Comparison of ENCODE assay signal across 12 mouse cellular contexts in genomic region chr11:63898509-63899168, GRCm38 (mm10). TPM values are rescaled to one million over a fixed set of nuclear protein-coding genes. Genes with fewer than 3 reads are reported as not detected.
DNase-seq lines count a peak whose midpoint lies in the region; ATAC-seq and TF ChIP-seq lines count a peak whose summit lies in the region.
"Had no signal": no experiment of that assay in that cellular context is flagged by ENCODE, and none has a peak within 500 bp of the region (broad histone marks: within the 10 kb centered on the region; RNA-seq: fewer than 3 reads in every experiment).

No protein-coding gene starts in this region.

- H3K4me2 ChIP-seq in hindbrain, embryonic 11.5 days (replicated peaks; ENCODE audit: low read depth, low read length) = no peak overlapping the region
- H3K4me2 ChIP-seq in midbrain, embryonic 13.5 days (replicated peaks) = no peak overlapping the region
- H3K4me2 ChIP-seq: heart, embryonic 15.5 days; limb, embryonic 15.5 days had no signal

- H3K27me3 ChIP-seq in hindbrain, embryonic 11.5 days (ENCODE audit: control insufficient read depth, insufficient read depth, low read length) = no peaks in the 10 kb centered on the region
- 0 out of 2 replicates have a peak, but pooled peaks cover 4% of the 10 kb centered on the region for H3K27me3 ChIP-seq in midbrain, embryonic 13.5 days
- H3K27me3 ChIP-seq in cerebellum, adult 2 months (ENCODE audit: control insufficient read depth, insufficient read depth, low read length) = no peaks in the 10 kb centered on the region
- H3K27me3 ChIP-seq: limb, embryonic 15.5 days; Patski had no signal

- ATAC-seq in common myeloid progenitor, adult 5-6 weeks (replicated peaks; ENCODE audit: low read depth, poor library complexity, severe bottlenecking) = peak; percentile 70
- peak; percentile 89 for ATAC-seq in hindbrain, embryonic 11.5 days (ENCODE audit: low FRiP score)
- peak; percentile 89 for ATAC-seq in midbrain, embryonic 13.5 days
- ATAC-seq: Patski had no signal

- 15% methylated on average over 9 of the region's 9 CpGs for WGBS in hindbrain, embryonic 11.5 days
- WGBS in midbrain, embryonic 13.5 days = 3% methylated on average over 9 of the region's 9 CpGs
- 40% methylated on average over 9 of the region's 9 CpGs for WGBS in cerebellum, adult 2 months

- peaks cover 15% of the 10 kb centered on the region; the same call in 1 of the 2 replicates for H3K4me1 ChIP-seq in hindbrain, embryonic 11.5 days (replicated peaks; ENCODE audit: control insufficient read depth, insufficient read depth, low read length)
- peaks cover 66% of the 10 kb centered on the region for H3K4me1 ChIP-seq in midbrain, embryonic 13.5 days (replicated peaks)
- no peaks in the 10 kb centered on the region for H3K4me1 ChIP-seq in cerebellum, adult 2 months (ENCODE audit: control insufficient read depth, insufficient read depth, low read length)
- H3K4me1 ChIP-seq: heart, embryonic 15.5 days had no signal

- H3K4me3 ChIP-seq in hindbrain, embryonic 11.5 days (ENCODE audit: low read depth, low read length) = no peak overlapping the region
- H3K4me3 ChIP-seq in midbrain, embryonic 13.5 days (replicated peaks) = no peak overlapping the region
- no peak overlapping the region for H3K4me3 ChIP-seq in cerebellum, adult 2 months (replicated peaks; ENCODE audit: insufficient read depth, low read depth, low read length)
- H3K4me3 ChIP-seq: erythroblast, embryonic 14.5 days; heart, embryonic 15.5 days; limb, embryonic 15.5 days had no signal

- no peak for TF ChIP-seq POLR2A in cerebellum, adult 2 months (IDR thresholded peaks at IDR 0.05; ENCODE audit: borderline replicate concordance, insufficient read depth, low read length)

- DNase-seq in Muller cell, postnatal 12 days (ENCODE audit: inconsistent ontology term) = peak; percentile 46
- peak; percentile 71 for DNase-seq in hindbrain, embryonic 11.5 days (ENCODE audit: low spot score)
- DNase-seq in cerebellum, adult 8-10 months = no peak
- DNase-seq in layer of hippocampus, postnatal 10 days (ENCODE audit: low spot score in 2 of 2) = no peak
- DNase-seq in cerebellum, adult 2 months = no peak
- DNase-seq: kidney, postnatal 25 days had no signal

- H3K9ac ChIP-seq in hindbrain, embryonic 11.5 days (ENCODE audit: low read depth, low read length) = 0 out of 2 replicates have a peak overlapping the region, but pooled peaks have one; percentile 4
- no peak overlapping the region for H3K9ac ChIP-seq in midbrain, embryonic 13.5 days (replicated peaks)
- H3K9ac ChIP-seq: heart, embryonic 15.5 days; limb, embryonic 15.5 days had no signal

- H3K9me3 ChIP-seq in hindbrain, embryonic 11.5 days (ENCODE audit: control insufficient read depth, low read length) = no peaks in the 10 kb centered on the region
- no peaks in the 10 kb centered on the region for H3K9me3 ChIP-seq in midbrain, embryonic 13.5 days
- H3K9me3 ChIP-seq: heart, embryonic 15.5 days; limb, embryonic 15.5 days had no signal

- TF ChIP-seq CTCF in cerebellum, adult 2 months (IDR thresholded peaks at IDR 0.05; ENCODE audit: borderline replicate concordance, insufficient read depth, low read depth, low read length) = no peak

- H3K36me3 ChIP-seq in hindbrain, embryonic 11.5 days (ENCODE audit: control insufficient read depth, insufficient read depth, low read length) = no peaks in the 10 kb centered on the region
- H3K36me3 ChIP-seq in midbrain, embryonic 13.5 days = no peaks in the 10 kb centered on the region
- H3K36me3 ChIP-seq: heart, embryonic 15.5 days; limb, embryonic 15.5 days had no signal

- peak overlapping the region; percentile 85 for H3K27ac ChIP-seq in hindbrain, embryonic 11.5 days (ENCODE audit: low read depth, low read length)
- H3K27ac ChIP-seq in midbrain, embryonic 13.5 days = peak overlapping the region; percentile 71
- H3K27ac ChIP-seq in cerebellum, adult 2 months (ENCODE audit: insufficient read depth, low read length) = no peak overlapping the region
- H3K27ac ChIP-seq: heart, embryonic 15.5 days; limb, embryonic 15.5 days had no signal

RNA-seq across cellular contexts. Expression of gene Hs3st3b1, which starts 23.5 kb away (rescaled TPM):
- 0.41 and 0.73 TPM in 2 replicates for total RNA-seq in common myeloid progenitor, adult 5-6 weeks (2017)
- polyA plus RNA-seq in hindbrain, embryonic 11.5 days (2014; fragmentation: Nextera tagmentation; extraction: Ambion mirVana) = 8.9 and 10.8 TPM in 2 replicates
- 13.0 and 15.9 TPM in 2 replicates for polyA plus RNA-seq in midbrain, embryonic 13.5 days (2015; fragmentation: Nextera tagmentation; extraction: Ambion mirVana)
- under 1 TPM; 0.39 to 0.74 TPM for total RNA-seq in layer of hippocampus, postnatal 10 days (2021)
- 0.79 and 1.2 TPM in 2 replicates for polyA plus RNA-seq in cerebellum, adult 2 months (2012; rRNA removed)

Comparison
In these comparisons a context has a peak if more than half of its experiments do, and no peak if none do; other contexts are left out.
1. DNase-seq: peak in Muller cell, postnatal 12 days (single experiment) and hindbrain, embryonic 11.5 days (single experiment); none in cerebellum, adult 8-10 months (single experiment), layer of hippocampus, postnatal 10 days (0 of 2) and cerebellum, adult 2 months (0 of 2).
2. Peak in every context shown above with its lines, with median percentiles within 50 percentile points of each other: ATAC-seq.